Mouse (Mus musculus): ENCODE data around the gene Col12a1.
"Not testable (repeated sequence)": the region's sequence is repeated elsewhere in the genome, so short reads cannot be mapped to it uniquely, and the experiment has no call there.

Col12a1 gene

DNA sequence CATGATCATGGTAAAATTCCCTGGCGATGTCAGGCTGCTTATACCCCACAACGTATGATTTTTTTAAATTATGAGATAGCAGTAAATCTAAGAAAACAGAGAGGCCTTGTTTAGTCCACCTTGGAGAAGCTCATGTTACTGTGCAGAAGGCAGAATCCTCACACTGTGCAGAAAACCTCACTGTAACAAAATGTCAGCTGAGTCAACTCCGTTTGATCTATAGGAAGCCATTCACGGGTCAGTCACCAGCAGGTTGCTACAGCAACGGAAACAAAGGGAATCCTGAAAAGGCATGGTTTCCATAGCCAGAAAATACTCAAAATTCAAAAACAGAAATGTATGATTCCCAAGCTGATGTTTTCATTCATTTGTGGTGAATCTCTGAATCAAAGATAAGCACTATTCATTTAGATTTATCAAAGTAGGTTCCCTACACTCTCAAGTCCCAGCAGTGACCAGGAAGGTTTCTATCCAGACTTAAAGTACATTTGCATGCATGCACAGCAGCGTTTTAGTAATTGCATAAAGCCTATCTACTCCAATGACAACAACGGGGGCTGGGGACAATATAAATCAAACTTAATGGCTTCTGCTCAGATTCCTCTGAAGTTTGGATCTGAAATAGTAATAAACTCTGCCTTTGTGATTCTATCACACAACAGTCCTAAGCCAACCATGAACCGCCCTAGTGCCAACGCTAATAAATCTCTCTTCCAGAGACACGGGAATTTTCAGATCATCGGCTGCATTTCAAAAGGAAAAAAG is 28.7 kb downstream of the Col12a1 start:
- no peak for DNase-seq (ENCODE audit: low read depth, low spot score)

DNA sequence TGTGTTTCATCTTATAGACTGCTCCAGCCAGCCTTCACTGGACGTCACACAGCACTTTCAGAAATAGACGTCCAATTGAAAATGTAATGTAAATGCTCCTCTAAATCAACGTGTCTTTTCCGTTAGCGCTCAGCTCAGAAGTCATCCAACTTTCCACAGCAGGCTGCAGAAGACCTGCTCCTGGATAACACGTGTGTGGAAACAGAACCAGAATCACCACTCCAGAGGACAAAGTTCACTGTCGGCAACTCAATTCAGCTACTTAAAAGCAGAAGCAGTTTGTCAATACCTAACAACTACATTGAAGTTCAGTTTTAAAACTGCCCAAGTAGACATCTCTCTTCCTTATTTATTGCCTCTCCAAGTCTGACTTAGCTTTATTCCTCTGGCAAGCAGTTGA is 29.3 kb downstream of the Col12a1 start:
- no peak for DNase-seq (ENCODE audit: low read depth, low spot score)

DNA sequence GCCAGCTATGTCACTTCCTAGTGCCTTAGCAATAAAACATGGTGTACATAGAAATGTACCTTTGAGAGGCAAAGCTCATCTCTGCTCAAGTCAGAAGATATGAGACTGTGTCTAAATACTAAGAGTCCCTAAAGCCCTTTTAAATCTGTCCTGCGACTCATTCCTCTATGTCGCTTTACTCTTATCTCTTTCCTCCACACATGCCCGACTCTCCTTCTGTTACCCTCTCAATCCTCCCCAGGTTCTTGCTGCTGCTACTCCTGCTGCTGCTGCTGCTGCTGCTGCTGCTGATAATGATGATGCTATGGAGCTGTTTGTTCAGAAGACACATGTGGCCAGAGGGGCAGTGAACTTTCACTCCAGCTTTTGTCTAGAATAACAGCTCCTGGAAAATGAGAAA is 31.4 kb downstream of the Col12a1 start:
- DNase-seq (ENCODE audit: low read depth, low spot score) = no peak

DNA sequence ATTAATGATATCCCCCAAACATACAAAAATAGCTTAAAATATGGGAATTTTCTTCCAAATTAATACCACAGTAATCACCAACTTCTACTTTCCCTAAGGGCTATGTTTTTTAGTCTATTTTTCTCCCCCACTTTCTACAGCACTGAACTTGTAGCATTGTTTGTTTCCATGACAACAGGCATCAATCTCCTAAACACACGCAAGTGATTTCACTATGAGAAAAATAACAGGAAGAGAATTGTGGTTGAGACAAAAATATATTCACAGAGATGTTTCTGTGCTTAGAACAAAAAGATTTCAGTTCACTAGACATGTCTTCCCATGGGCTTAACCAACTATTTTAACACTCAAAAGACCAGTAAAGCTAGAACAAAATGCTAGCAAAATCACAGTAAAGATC is 32.6 kb downstream of the Col12a1 start:
- DNase-seq (ENCODE audit: low read depth, low spot score) = no peak

DNA sequence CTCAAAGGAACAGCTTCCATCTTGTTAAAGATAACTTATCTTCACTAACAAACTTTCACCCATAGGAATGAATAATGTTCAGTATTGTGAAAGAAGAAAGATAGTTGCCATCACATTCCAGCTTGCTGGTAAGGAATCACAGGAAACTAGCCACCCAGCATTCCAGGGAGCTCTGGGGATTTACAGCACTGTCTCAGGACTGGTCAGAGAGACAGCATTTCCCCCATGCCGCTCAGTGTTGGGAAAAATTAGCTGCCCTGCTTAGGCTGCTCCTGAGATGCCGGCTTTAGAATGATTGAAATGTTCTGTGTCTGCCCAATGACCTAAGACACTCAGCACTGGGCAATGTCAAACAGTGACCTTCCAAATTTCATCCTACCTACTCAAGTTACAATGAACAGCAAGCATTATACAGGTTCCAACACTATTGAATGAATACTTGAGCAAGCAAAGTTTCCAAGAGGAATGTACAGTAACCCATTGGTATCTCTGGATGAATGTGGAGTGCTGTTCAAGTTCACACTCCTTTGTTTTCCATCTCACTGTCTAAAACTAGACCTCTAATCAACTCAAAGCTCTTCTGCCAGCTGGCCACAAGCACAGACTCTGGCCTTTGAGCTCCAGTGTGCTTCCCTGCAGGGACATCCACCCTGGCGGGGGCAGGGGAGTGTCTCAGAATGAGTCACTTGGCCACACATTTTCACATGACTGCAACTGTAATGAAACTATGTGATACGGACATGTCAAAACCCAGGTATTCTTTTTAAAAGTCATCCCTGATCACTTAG is 38.0 kb downstream of the Col12a1 start:
- peak; percentile 2 for DNase-seq (ENCODE audit: low read depth, low spot score)

DNA sequence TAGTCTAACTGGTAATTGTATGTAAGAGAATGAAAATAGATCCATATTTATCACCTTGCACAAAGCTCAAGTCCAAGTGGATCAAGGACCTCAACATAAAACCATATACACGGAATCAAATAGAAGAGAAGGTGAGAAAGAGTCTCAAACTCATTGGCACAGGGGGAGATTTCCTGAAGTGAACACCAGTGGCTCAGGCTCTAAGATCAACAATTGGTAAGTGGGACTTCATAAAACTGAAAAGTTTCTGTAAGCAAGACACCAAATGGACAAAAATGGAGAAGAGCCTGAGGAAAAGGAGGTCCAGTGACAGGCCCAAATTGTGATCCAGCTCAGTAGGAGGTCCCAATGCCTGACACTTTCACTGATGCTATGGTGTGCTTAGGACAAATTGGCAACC is 49.8 kb downstream of the Col12a1 start:
- not testable (repeated sequence) for DNase-seq (ENCODE audit: low read depth, low spot score)

DNA sequence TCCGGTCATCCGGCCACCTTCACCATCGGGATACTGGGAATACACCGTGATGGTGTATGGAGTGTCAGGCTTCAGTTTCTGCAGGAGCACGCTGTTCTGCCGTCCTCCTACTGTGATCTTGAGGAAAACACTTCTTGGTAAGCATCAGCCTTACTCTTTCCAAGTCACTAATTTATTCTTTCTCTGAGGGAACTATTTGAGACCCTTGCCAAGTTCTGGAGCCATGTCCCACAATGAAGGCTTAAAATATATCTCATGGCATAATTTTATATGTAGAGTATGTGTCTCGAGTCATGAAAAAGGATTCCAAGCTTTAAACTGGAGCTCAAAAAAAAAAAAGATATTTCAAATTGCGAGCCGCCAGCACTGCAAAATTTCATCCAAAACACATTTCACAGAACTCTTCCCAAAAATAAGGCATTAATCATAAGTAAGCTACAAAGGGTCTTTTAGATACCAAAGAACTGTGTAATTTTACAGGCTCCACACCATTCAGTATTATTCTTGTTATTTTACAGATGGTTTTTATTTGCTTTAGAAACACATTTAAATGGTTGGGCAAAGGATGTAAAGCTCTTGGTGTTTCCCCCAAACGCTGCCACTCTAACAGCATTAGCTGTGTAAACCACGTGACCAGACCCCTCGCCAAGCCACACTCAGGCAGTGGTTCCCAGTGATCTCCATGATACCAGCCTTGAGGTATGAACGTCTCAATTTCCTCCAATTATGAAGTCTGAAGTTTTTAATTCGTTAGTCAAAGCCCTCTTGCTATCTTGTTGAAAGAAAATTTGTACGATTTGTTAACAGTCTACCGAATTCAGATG is 65.1 kb downstream of the Col12a1 start:
- no peak for DNase-seq (ENCODE audit: low read depth, low spot score)

DNA sequence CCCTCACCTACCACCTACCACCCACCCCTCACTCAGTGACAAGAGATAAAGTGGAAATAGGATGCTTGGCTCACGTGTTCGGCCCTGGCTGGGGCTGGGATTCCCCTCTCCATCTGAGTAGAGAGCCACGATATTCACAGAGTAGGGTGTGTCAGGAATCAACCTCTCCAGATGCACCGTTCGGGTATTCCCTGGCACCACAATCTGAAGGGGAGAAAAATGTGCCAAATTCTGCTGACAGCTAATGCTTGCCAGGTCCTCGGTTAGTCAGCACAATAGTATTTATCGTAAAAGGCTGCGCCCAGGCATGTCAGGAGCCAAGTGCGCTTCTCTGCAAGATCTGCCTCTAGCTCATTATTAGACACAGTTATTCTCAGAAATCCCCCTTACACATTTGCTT is 70.0 kb downstream of the Col12a1 start:
- DNase-seq (ENCODE audit: low read depth, low spot score) = no peak

DNA sequence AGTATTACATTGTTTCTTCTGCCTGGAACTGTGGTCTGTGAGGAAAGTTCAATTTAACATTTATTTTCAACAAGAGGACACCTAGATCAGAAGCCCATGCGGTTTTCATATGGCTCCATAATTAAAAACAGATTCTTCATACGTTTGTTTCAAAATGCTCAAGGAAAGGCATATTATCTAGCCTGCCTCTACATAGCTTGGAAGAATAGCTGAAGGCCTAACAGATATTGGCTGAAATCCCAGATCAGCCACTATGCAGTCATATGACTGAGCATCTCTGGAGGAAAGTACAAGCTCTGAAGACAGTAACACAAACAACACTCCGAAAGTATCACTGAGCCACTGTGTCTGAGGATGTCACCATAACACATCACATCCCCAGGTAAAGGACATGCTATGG is 72.9 kb downstream of the Col12a1 start:
- DNase-seq (ENCODE audit: low read depth, low spot score) = no peak

DNA sequence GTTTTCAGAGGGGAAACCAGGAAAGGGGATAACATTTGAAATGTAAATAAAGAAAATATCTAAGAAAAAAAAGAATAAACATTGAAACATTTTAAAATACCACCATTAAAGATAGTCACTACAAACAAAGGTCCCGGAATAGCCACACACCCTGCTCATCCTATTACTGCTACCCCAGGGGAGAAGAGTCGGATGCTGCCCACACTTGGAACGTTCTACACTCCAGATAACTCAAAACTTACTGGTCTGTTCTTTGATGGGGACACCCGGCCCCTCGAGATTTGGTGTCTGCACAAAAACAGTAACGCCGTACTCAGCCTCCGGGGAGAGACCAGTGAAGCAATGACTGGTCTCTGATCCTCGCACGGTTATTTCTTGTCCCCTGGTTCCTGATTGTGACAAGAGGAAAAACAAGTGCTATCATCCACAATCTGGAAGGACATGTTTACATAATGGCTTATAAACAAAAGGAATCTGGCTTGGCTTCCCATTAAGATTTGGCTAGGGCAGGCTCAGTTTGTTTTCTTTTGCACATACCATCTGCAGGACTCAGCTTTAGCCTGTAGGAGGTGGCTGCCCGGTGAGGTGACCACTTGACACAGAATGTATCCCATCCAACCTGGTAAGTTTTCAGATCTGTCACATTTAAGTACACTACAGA is 79.1 kb downstream of the Col12a1 start:
- DNase-seq (ENCODE audit: low read depth, low spot score) = no peak

DNA sequence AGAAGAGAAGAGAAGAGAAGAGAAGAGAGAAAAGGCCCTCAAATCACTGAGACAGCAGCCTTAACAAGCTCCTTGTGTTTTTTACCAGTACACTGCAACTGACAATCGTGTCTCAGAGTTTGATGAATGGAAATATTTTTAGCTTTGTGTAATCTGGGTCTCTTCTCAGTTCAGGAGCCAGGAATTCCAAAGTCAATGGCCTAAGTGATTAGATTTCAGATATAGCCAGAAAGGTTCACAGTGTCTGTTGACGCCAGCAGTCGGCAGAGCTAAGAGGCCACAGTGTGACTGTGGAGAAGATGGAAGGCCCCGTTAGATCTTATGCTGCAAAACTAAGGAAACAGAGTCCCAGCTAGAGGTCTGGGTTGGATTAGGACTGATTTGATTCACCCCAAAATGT is 80.8 kb downstream of the Col12a1 start:
- DNase-seq (ENCODE audit: low read depth, low spot score) = no peak

DNA sequence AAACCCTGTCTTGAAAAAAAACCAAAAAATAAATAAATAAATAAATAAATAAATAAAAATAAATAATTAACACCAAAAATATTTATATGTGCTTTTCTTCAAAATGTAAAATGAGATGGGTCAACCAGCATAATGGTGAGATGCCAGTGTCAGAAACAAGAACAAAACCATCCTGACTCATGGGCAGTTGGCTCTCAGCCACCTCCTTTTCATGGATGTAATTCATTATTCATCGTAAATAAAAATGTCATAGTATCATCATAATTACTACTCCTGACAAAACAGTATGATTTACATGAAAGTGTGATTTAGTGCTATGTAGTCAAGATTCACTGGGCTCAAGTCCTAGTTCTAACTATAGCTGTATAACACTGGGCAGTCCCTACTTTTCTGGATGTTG is 84.6 kb downstream of the Col12a1 start:
- no peak for DNase-seq (ENCODE audit: low read depth, low spot score)

DNA sequence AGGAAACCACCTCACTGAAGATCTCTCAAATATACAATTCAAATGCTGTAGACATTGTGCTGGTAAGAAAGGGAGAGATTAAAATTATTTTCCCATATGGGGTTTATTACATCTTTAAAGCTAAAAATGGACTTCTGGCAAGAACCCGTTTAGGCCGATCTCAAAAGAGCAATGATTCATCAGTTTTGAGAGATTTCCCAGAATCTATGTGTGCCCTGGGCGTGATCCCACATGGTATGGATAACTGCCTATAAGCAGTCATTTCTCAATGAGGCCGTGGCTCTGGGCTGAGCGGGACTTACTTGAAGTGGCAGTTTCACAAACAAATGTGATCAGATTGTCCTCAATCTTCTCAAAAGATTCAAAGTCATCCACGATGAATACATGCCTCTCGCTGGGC is 87.4 kb downstream of the Col12a1 start:
- no peak for DNase-seq (ENCODE audit: low read depth, low spot score)

DNA sequence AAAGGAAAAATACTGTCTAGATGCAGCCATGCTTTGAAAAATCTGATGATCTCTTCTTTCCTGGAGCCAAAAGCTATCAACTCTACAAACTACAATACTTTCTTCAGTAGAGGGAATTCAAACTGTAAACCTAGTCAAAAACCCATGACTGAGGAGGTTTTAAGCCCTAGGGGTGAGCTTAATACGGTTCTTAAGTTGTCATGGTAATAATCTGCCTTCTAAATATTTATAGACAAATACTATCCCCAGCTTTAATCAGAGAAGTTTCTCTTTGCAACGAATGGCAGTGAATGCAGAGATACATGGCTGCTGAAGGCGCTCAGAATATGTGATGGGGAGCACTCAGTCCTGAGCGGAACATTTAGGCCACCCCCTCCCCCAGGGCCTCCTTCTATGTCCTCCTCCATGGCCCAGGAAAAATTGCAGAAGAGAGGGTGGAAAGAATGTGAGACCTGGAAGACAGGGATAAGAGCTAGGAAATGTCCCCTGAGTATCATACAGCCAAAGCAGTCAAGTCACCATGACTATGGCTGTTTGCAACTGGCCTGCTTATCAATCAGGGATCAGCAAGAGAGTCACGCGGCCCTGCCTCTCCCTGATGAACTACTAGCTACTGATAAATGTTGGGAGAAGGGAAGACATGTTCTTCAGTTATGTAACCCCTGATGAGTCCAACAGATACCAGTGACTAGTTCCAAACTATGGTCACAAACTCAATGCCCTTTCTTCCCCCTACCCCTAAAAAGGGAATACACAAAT is 99.6 kb downstream of the Col12a1 start:
- DNase-seq (ENCODE audit: low read depth, low spot score) = no peak

DNA sequence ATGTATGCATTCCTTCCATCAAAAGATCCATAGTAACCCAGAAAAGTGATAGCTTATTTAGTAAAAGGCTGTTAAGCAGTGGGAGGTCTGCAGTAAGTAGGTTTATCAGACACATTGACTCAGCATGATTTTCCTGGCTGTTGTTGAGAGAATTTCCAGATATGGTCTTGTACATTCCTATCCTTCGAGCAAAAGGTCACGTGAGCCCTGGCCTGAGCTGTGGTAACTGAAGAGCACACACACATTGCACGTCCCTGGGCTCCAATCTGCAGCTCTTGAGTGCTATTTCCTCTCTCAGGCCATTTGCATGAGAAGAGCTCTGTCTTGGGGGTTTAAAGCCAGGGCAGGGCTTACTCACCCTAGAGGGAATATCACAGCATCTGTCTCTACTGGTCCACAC is 101.3 kb downstream of the Col12a1 start:
- DNase-seq (ENCODE audit: low read depth, low spot score) = no peak

DNA sequence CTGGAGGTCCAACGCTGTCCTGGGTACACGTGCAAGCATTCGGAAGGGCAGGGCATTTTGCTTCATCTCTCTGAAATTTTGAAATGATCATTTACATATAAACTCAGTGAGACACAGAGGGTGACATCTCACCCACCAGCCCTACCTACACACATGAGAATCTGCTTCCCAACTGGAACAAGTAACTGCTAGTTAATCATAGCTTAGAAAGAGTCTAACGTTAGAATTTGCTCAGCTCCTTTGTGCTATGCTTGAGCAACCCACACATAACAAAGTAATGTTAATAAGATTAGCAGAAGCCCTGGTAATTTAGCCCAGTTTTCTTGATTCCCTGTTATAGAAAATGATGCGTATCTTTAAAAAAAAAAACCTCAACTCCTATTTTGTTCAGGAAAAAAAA is 102.6 kb downstream of the Col12a1 start:
- DNase-seq (ENCODE audit: low read depth, low spot score) = no peak

DNA sequence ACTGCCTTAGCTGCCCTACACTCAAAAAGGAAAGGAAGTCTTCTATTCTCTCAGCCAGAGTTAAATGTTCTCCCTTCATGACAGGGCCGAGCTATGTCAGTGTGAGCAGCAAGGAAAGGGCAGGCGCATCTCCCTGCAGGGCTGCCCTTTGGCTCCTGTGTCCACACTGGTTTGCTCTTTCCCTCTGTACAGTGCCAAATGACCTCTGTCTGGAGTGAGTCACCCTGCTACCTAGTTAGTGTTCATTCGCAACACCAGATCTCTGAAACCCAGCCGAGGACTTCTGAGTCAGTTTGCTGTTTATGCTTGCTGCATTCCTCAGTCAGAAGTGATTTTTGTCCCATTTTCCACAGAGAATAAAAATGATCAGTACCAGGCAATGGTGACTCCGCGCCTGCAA is 108.3 kb downstream of the Col12a1 start:
- DNase-seq (ENCODE audit: low read depth, low spot score) = no peak

DNA sequence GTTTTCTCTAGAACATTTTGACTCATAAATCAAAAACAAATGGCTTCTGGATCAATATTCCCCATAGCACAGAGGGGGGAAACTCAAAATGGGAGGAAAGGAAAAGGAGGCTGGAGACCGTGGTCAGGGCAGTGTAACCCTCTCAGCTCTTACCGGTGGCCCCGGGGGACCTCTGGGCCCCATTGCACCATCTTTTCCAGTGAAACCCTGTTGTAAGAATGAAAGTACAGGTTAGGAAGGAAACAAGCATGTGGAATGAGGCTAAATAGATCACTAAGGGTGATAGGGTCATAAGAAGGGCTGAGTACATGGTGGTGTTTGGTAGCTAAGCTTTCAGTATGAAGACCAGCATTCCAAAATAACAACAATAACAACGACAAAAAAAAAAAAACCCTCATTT is 109.0 kb downstream of the Col12a1 start:
- DNase-seq (ENCODE audit: low read depth, low spot score) = no peak

DNA sequence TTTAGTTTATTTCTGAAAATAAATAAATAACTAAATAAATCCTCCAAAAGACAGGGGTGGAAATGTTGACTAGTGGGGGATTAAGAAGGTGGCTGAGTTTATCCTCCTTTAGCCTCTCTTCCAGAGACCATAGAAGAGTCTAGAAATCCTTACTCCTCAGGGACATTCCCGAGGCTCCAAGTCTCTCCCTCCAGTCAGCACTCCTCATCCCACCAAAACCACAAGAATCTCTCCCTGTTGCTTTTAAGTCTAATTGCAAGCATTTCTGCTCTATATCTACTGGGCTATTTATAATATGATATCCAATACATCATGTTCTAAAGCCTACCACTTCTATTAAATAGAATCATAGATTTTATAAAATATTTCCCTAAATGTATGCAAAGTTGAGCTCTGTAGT is 109.8 kb downstream of the Col12a1 start:
- DNase-seq (ENCODE audit: low read depth, low spot score) = no peak

DNA sequence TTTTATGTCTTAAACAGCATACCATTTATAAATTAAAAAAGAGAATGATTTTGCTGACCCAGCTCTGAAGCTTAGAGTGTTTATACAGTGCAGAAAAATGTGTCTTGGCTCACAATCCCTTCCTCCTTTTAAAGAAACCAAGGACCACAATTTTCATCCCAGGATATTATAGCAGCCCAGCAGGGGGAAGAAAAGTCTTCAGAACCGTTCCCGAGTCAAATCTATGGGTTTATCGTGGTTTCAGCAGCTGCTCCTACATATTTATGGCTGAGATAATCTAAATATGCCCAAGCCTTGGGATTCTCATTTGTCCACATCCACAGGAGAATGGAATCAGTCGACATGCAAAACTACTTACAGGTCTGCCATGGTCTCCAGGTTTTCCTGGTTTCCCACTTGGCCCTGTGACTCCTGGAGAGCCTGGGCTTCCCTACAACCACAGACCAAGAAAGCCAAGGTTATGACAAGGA is 110.5 kb downstream of the Col12a1 start:
- no peak for DNase-seq (ENCODE audit: low read depth, low spot score)

DNA sequence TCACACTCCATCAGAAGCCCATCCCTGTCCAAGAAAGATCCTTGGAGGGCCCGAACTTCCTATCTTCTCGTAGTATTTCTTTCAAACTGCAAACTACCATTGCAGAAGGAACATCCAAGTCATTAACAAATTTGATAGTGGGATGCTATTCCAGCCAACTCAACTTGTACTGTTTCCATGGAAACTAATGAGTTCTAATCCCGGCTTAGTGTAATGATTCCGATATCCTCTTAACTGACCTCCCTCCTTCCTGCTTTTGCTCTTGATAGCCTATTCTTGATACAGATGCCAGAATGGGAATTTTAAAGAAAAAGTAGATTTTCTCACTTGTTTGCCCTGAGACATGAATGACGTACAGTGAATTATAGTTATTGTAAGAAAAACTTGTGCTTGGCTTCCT is 112.5 kb downstream of the Col12a1 start:
- DNase-seq (ENCODE audit: low read depth, low spot score) = no peak
